Mouse (Mus musculus): ENCODE results near the gene Gm20388.
A peak's percentile ranks its signal among the peaks of the same experiment; 100 is the strongest.

Gene Gm20388

DNA sequence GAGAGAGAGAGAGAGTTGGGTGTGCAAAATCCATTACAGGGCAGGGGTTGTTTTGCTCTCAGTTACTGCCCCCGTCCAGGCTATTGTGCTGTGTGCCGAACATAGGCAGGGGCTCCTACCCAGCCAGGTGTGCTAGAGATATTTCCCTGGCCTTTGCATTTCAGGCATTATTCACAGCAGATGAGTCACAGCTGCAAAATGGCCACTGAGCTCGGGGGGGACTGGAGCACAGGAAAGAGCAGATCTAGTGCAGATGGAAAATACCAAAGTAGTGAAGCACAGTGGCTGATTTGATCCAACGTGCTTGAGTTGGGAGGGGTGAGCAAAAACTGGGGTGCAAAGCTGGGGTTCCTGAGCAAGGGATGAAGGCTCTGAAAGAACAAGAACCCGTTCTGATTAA, 210.3 kb downstream of the Gm20388 start:
- no peak for DNase-seq (ENCODE audit: low read depth, low spot score)

DNA sequence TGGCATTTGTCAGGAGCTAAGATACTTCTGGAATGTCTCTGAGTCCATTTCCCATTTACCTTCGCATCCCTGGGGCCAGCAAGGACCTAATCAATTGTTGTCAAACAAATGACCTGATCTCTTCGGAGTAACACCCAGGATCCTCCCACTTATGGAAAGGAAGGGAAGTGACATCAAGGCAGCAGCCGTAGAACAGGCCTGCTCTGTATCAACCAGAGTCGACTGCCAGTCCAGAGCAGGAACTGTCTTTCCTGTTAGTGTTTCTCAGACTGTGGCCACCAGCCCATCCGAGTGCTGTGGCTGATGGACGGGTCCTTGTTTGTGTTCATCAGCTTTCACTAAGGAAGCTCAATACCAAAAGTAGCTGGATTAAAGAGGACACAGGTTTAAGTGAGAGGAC, 213.6 kb downstream of the Gm20388 start:
- no peak for DNase-seq (ENCODE audit: low read depth, low spot score)

GRCm38 (mm10) chr8:120124836-120125389, 214.3 kb downstream of the Gm20388 start:
- no peak for DNase-seq (ENCODE audit: low read depth, low spot score)

DNA sequence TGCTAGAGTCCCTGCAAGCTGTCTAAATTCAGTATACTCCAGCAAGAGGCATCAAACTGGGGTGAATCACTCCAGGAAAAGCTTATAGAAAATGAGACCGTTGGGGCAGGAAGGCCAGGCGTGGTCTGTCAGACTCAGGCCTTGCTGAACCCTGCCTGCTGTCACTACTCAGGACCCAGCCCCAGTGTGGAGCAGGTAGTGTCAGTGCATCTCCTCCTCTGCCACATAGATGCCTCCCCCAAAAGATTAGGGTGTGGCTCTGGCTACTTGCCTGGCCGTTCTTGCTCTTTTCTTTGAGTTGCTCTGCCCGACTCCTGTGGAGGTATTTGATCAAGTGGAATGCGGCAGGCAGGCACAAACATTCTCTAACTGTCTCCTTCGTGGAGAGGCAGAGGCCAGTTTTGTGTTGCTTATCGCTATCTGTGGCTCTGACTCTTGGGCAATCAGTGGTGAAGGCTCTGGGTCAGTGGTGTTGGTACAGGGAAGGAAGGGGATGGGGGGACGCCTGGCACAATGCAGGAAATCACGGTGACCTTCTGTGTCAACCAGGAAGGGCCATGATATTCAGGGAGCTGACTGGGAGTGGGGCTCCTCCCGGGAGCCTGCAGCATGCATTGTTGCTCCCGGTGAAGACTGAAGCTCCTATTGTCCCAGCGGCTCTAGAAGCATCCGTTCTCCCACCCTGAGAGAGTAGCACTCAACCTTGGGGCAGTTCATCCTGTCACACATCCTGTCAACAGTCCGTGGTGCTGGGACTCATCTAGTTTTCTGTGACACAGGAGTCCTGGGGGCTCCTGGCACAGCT, 215.9 kb downstream of the Gm20388 start:
- DNase-seq (ENCODE audit: low read depth, low spot score): no peak

- DNase-seq (ENCODE audit: low read depth, low spot score): no peak
Measured at GRCm38 (mm10) chr8:120129547-120129946, 218.9 kb downstream of the Gm20388 start.

GRCm38 (mm10) chr8:120131158-120131557, 220.5 kb downstream of the Gm20388 start:
- DNase-seq (ENCODE audit: low read depth, low spot score): no peak

GRCm38 (mm10) chr8:120133169-120133568, 222.5 kb downstream of the Gm20388 start:
- no peak for DNase-seq (ENCODE audit: low read depth, low spot score)

DNA sequence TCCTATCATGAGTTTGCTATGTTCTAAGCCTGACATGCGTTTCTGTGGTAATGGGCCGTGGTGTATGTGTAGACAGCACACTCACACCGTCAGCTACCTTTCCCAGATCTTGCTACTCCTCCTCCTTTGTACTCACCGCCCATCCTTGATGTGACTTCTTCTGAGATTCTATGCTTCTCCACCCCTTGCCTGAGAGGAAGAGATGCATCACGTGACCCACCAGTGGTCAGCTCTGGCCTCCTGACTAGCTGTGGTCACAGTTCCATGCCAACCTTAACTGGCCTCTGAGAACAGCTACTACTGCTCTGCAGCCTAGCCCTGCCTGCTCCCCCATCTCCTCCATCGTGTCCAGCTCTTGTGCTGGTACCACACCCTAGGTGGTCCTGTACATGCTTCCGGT, 225.0 kb downstream of the Gm20388 start:
- no peak for DNase-seq (ENCODE audit: low read depth, low spot score)

DNA sequence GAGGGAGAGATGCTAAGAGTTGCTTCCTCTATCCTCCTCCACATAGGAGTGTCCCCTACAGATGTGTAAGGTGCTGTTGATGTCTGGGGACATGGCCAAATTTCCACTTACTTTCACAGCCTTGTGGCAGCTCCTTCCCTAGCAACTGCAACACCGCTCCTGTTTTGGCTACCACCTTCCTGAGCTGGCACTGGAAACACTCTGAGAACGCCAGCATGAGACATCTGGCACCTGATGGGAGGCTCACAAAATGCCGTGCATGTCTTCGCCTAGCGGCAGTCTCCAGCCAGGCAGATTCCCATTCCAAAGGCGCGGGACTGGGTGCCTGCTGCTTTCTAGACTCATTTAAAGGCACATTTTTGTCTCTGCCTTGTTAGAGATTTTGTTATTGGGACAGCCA, 226.0 kb downstream of the Gm20388 start:
- DNase-seq (ENCODE audit: low read depth, low spot score): no peak

GRCm38 (mm10) chr8:120138958-120139357, 228.3 kb downstream of the Gm20388 start:
- DNase-seq (ENCODE audit: low read depth, low spot score): no peak

DNA sequence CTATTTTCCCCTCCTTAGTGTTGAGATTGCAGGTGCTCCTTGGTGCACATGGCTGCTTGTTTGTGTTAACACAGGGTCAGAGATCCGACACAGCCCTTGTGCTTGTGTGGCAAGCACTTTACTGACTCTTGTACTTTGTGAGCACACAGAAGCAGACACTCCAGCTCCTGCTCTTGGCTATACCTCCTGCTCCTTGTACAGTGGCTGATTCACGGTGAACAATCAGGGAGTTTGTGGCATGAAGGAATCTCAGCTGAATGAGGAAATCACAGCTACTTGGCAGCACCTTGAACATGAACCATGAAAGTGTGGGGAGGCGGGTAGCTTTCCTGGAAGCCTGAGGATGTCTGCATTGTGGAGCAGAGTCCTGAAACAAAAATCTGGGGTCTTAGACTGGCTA, 230.1 kb downstream of the Gm20388 start:
- DNase-seq (ENCODE audit: low read depth, low spot score): no peak

DNA sequence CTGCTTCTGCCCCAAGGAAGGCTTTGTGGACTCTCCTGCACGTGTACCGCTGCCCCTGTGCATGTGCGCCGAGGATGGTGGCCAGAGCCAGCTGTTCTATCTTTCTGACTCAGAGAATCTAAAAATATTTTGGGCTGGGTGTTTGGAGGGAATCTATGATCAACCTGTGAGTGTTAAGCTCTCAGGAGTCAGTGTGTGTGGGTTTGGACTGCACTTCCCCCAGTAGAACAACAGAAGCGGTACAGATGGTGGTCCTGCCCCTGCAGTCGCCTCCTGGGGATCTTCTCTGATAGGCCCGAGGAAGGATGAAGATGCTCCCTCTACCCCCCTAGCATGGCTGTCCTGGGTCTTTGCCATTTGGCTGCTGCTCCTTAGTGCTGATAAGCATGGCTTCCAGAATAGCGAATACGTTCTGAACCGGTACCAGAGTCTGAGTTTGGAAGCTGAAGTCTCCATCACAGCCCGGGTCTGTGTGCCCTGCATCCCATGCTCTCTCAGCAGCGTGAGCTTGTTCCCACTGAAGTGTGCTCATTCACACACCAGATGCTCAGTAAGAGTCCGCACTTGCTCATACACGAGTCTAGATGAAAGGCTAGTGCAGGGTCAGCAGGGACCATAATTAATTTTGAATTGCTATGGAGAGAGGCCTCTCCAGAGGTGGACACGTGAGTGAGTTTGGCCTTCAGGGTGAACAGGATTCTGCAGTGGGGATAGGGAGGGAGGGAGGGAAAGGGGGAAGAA, 233.4 kb downstream of the Gm20388 start:
- DNase-seq (ENCODE audit: low read depth, low spot score): no peak

- DNase-seq (ENCODE audit: low read depth, low spot score): no peak
Measured at GRCm38 (mm10) chr8:120144652-120145301, 234.1 kb downstream of the Gm20388 start.

DNA sequence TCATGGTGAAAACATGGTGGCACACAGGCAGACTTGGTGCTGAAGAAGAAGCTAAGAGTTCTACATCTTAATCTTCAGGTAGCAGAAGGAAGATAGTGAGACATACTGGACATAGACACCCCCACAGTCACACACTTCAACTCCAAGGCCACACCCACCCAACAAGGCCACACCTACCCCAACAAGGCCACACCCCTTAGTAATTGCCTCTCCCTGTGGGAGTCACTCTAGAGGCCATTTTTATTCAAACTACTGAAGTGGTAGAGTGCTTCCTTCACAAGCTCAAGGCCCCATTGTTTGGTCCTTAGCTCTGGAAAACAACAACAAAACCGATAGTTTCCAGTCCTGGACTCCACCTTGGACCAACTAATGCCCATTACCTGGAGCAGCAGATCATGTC, 235.4 kb downstream of the Gm20388 start:
- DNase-seq (ENCODE audit: low read depth, low spot score): peak; percentile 27

DNA sequence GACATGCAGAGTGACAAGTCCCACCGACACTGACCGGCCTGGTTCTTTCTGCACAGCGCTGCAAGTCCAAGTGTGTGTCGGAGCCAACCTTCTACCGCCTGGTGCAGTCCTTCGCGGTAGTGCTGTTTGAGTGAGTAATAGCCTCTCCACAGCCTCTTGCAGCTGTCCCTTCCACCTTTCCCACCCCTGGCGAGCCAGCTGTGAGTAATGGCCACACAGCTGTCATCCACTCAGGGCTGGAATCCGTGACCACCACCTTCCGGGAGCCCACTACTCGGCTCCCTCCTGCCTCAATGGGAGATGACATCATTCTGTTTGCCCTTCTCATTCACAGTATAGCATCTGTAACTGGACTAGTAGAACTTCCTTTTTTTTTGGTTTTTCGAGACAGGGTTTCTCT, 239.4 kb downstream of the Gm20388 start:
- DNase-seq (ENCODE audit: low read depth, low spot score): no peak

DNA sequence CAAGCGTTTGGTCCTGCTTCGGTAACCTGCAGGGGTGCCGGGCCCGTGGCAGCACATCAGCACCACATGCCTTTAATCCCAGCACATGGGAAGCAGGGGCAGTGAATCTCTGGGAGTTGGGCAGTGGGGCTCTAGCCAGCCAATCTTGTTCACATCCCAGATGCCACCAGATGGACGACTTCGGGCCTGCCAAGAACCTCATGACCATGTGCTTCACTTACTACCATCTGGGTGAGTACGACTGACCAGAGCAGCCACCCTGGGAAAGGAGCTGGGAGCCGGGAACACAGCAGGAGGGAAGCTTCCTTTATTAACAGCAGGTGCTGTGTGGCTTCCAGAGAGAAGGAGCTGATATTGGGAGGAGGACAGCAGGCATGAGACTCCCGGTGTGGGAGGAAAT, 240.5 kb downstream of the Gm20388 start:
- DNase-seq (ENCODE audit: low read depth, low spot score): no peak

- DNase-seq (ENCODE audit: low read depth, low spot score): no peak
Measured at GRCm38 (mm10) chr8:120152636-120153035, 242.0 kb downstream of the Gm20388 start.

GRCm38 (mm10) chr8:120160366-120160765, 249.7 kb downstream of the Gm20388 start:
- no peak for DNase-seq (ENCODE audit: low read depth, low spot score)

DNA sequence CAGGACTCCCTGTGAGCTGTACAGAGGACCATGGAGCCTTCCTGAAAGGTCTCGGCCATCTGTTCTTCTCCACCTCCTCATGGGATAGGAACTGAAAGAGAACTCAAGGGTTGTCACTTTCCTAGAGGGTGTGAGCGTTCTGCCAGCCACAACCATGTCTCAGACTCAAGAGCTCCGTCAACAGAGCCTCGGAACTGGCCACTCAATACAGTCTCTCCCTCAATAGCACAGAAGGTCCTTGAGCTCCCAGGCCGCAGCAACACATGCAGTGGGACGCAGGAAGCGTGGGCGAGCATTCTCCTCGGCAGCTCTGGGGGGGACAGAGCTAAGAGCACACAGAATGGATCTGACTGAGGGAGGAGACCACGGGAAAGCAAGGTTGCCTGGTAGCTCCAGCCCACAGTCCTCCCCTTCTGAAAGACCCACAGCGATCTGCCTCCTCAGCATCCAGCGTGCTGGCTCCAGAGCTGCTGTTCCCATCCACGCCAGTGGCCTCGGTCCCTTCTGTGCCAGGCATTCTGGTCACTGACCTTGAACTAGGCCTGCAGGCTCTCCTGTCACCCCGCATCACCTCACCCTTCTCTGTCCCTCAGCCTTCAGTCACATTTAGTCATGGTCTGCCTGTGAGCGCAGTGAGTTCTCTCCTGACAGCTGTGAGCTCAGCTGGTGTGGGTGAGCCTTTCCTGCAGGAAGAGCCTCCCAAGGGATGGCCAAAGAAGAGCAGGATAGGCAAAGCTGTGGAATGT, 251.2 kb downstream of the Gm20388 start:
- no peak for DNase-seq (ENCODE audit: low read depth, low spot score)

- DNase-seq (ENCODE audit: low read depth, low spot score): no peak
Measured at GRCm38 (mm10) chr8:120162404-120162752, 251.7 kb downstream of the Gm20388 start.

DNA sequence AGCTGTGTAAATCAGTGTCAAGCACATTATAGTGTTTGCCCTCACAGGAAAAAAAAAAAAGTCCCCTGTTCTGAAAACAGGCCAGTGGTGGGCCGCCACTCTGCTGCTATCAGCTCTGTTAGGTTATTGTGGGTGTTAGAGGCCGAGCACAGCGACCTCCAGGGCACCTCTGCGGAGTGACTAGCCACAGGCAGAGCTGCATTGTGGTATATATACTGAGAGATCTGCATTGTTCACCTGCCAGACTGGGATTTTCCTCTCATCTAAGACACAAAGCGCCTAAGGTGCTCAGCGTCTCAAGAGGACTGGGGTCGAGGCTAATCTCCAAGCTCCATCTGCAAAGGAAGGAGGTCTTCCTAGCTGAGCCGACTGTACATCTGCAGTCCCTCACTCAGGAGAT, 252.7 kb downstream of the Gm20388 start:
- DNase-seq (ENCODE audit: low read depth, low spot score): no peak

- DNase-seq (ENCODE audit: low read depth, low spot score): peak; percentile 66
Measured at GRCm38 (mm10) chr8:120164026-120164425, 253.4 kb downstream of the Gm20388 start.

Data from ES-CJ7 (cell line).